Mouse (Mus musculus) embryonic fibroblast, embryonic 13.5 days (primary cell): ENCODE results near the gene Zbtb34. TPM values are rescaled to one million over a fixed set of nuclear protein-coding genes. Genes with fewer than 3 reads are reported as not detected.

ENCODE experiments used
- H3K27ac ChIP-seq: 2 replicates; pipeline ENCODE4 v1.5.1; 2012; ENCODE audit warnings: low read length, control low read depth, inconsistent platforms; ENCODE audit not compliant: insufficient read depth
- H3K4me1 ChIP-seq: 2 replicates; pipeline ENCODE4 v1.6.1; 2011; ENCODE audit warnings: low read length; ENCODE audit not compliant: control insufficient read depth, insufficient read depth
- H3K4me3 ChIP-seq: 2 replicates; pipeline ENCODE4 v1.5.1; 2011; ENCODE audit warnings: mild to moderate bottlenecking, control low read depth, low read length; ENCODE audit not compliant: insufficient read depth
- CTCF ChIP-seq: IDR thresholded peaks from 2 replicates; pipeline ENCODE4 v1.5.1; 2011; ENCODE audit warnings: mild to moderate bottlenecking, control low read depth, low read length, moderate library complexity, borderline replicate concordance; ENCODE audit not compliant: insufficient read depth
- POLR2A ChIP-seq: IDR thresholded peaks from 2 replicates; pipeline ENCODE4 v1.6.1; 2011; ENCODE audit warnings: low read depth, mild to moderate bottlenecking, control low read depth, low read length, moderate library complexity
- polyA plus RNA-seq: library from polyadenylated mRNA; stranded (reverse); fragments of >200 nt; gene quantifications from 2 replicates; pipeline ENCODE4 v1.2.4, GENCODE M21; 2011; ENCODE audit warnings: low read depth; ENCODE audit not compliant: missing spikeins, insufficient read length

The Zbtb34 gene
- polyA plus RNA-seq: 9.7 and 11.0 TPM in 2 replicates

DNA sequence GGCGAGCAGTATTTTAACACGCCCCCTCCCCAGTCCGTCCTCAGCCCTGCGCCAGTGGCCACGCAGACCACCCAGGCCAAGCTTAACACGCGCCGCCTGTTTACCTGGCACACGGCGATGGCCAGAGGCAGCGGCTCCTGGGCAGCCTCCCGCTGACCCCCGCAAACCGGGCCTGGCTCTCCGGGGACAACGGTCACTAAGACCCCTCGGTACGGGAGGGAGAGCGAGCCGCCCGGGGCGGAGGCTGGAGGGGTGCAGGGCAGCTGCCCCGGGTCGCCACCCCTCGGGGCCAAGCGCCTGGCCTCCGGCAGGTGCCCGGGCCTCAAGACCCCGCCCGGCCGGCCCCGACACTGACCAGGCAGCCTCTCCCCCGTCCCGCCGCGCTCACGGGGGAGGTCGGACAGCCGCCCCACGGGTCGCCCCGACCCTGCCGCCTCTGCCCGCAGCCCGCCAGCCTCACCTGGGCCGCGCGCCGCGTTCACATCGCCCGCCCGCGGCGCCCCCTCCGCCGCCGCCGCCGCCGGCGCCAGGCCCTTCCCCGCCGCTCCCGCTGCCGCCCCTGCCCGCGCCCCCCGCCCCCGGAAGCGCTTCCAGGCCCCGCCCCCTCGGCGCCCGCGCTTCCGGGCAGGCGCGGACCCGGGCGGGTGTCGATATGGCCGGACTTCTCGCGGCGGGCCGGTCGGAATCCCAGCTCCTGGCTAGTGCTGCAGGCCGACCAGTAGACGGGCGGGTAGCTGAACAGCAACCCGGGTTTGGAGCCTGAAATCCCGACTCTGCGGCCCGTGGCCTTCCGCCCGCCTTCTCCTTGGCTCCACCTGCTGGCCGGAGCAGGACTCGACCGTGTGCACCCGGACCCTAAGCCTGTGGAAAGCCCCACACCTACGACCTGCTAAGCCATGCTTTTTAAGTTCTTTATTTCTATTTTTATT, at the start of gene Zbtb34:
Gene Zbtb34, minus strand, starts transcription at position 554 of the 929 bp plus-strand sequence.
- Histone ChIP-seq H3K4me1 (peaks cover 8% of the 10 kb centered on the region; the same call in 1 of the 2 replicates), H3K27ac (peak within 1 kb of the TSS; percentile 48), H3K4me3 (peak within 1 kb of the TSS; percentile 99)
- peak; percentile 79 for TF ChIP-seq CTCF
- peak; percentile 80 for TF ChIP-seq POLR2A

DNA sequence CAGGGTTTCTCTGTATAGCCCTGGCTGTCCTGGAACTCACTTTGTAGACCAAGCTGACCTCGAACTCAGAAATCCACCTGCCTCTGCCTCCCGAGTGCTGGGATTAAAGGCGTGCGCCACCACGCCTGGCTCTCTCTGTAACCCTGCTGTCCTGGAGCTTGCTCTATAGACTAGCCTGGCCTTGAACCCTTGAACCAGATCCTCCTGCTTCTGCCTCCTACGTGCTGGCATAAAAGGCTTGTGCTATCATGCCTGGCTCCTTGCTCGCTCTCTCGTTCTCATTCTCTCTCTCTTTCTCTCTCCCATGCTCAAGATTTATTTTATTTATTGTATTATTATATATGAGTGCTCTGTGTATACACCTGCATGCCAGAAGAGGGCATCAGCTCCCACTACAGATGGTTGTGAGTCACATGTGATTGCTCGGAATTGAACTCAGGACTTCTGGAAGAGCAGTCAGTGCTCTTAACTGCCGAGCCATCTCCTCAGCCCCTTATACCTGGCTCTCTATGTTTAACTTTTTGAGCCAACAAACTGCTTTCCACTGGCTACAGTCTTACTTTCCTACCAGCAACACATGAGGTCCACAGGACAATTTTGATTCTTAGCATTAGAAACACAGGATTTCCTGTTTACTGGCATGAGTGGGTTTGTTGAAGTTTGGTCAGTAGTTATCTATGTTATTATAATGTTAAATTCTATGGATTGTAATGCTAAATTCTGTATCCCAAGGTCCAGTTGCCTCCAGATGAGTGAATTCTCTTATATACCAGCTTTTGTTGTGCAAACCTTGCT, 47.0 kb upstream of the Zbtb34 start:
- Histone ChIP-seq H3K27ac (no peak overlapping the region), H3K4me1 (no peaks in the 10 kb centered on the region), H3K4me3 (no peak overlapping the region)
- no peak for TF ChIP-seq POLR2A
- TF ChIP-seq CTCF: no peak

DNA sequence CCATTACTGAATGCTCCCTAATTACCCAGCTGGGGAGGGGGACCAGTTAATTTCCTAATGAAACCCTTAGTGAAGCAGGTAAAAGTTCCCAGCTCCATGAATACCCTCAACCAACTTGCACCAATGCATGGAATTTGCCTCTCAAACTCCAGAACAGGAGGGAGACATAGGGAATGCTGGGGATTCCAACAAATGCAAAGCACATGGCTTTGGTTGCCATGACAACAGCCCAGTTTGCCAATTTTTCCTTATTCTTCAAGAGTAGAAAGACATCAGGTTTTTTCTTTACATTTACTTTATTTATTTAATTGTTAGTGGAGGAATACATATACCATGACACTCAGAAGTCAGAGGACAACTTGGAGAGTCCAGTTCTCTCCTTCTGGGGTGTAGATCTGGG, 44.8 kb upstream of the Zbtb34 start:
- no peak overlapping the region for H3K4me3 ChIP-seq
- TF ChIP-seq CTCF: no peak
- no peak for TF ChIP-seq POLR2A
- H3K4me1 ChIP-seq: no peaks in the 10 kb centered on the region
- H3K27ac ChIP-seq: no peak overlapping the region

DNA sequence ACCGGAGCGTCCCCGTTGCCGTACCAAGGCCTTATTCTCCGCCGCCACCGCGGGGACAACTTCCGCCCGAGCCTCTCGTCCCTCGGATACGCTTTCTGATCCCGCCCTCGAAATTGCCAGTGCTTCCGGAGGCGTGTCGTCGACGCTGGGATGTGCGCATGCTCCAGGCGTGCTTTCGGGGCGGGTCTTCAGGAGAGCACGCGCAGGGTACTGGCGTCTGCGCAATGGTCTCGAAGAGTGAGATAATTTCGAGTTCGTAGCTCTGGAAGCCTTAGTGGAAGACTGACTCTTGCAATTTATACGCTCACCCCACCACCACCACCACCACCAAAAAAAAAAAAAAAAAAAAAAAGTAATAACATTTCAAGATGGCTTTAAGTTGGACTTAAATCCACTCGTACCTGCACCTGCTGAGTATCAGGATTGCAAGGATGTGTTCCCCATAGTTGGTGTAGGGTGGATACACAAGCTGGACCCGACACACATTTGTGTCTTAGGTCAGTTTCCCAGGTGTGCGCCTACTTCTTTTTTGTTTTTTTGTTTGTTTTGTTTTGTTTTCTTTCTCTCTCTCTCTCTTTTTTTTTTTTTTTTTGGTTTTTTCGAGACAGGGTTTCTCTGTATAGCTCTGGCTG, 37.5 kb upstream of the Zbtb34 start, which contains the start of gene Zbtb43:
Gene Zbtb43, minus strand, starts transcription at position 94 of the 632 bp plus-strand sequence.
- TF ChIP-seq POLR2A: peak; percentile 82
- no peak for TF ChIP-seq CTCF
- Histone ChIP-seq H3K4me1 (peaks cover 10% of the 10 kb centered on the region; the same call in 1 of the 2 replicates), H3K27ac (peak within 1 kb of the TSS; percentile 16; the same call in 1 of the 2 replicates)

DNA sequence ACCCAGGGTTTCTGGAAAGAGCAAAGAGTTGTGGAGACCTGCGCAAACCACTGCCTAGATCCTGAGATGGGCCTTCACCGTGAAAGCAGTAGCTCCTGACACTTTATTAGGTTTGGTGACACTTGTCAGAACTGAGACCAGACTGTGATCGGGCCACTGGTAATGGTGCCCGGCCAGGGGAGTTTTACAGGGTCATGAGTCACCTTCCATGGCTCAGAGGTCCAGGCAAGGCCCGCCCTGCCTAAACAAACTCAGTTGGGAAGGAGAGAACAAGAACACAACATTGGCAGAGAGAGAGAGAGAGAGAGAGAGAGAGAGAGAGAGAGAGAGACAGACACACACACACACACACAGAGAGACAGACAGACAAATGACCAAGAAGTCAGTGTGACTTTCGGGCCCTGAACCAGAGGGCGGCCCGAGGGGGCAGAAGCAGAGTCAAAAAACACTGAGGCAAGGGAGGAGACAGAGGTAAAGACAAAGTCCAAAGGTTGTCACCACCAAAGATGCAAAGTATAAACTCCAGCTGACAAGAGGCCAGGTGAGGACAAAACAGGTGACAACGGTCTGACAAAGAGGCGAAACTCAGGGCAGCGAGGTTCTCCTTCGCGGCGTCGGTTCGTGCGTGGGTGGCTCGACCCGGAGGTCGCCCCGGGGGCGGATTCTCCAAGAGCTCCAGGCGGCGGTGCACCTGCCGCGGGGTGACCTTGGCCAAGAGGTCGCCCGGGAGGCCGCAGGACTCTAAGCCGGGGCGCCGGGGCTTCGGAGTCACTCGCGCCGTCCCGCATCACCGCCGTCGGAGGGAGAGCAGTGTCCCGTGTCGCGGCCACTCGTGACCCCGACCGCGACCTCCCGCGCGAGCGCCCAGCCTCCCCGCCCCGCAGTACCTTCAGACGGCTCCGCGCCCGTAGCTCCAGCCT, 36.7 kb upstream of the Zbtb34 start:
- TF ChIP-seq CTCF (no peak), POLR2A (no peak)
- peak overlapping the region; percentile 88 for H3K4me3 ChIP-seq
- peaks cover 10% of the 10 kb centered on the region; the same call in 1 of the 2 replicates for H3K4me1 ChIP-seq
- peak overlapping the region; percentile 16; the same call in 1 of the 2 replicates for H3K27ac ChIP-seq

More for the DNA sequence above, 37.5 kb upstream of the Zbtb34 start, which contains the start of gene Zbtb43:
- H3K4me3 ChIP-seq: peak within 1 kb of the TSS; percentile 88

DNA sequence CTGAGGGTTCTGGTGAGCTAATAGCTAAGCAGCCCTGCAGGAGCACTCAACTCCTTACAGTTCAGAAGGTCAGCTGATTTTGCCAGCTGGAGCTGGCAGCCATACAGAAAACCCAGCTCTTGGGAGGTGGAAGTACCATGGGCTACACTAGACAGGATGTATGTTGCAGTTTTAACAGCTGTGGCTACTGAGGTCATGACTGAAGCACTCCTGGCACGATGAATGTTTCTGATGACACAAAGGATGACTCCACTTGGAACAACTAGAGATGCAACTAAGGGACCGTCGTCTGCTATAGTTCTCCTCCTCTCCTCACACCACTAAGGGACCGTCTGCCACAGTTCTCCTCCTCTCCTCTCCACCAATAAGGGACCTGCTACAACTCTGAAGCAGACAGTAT, 34.8 kb upstream of the Zbtb34 start:
- Histone ChIP-seq H3K4me1 (peaks cover 10% of the 10 kb centered on the region; the same call in 1 of the 2 replicates), H3K27ac (no peak overlapping the region; the same call in 1 of the 2 replicates), H3K4me3 (no peak overlapping the region)
- TF ChIP-seq POLR2A: no peak
- no peak for TF ChIP-seq CTCF

DNA sequence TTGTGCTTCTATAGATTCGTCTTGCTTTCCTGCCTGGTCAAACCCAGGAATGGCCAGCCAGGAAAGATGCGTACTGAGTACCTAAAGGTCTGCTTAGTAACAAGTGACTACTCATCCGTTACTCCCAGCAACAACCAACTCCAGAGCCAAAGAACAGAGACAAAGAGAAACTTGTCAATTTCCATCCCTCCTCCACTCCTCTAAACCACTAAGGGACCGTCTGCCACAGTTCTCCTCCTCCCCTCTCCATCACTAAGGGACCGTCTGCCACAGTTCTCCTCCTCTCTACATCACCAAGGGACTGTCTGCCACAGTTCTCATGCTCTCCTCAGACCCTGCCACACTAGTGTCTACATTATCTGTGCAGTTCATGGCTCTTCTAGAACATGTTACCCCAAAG, 34.1 kb upstream of the Zbtb34 start:
- TF ChIP-seq POLR2A (no peak), CTCF (no peak)
- H3K4me3 ChIP-seq: no peak overlapping the region
- peaks cover 10% of the 10 kb centered on the region; the same call in 1 of the 2 replicates for H3K4me1 ChIP-seq
- H3K27ac ChIP-seq: peak overlapping the region; percentile 16; the same call in 1 of the 2 replicates

DNA sequence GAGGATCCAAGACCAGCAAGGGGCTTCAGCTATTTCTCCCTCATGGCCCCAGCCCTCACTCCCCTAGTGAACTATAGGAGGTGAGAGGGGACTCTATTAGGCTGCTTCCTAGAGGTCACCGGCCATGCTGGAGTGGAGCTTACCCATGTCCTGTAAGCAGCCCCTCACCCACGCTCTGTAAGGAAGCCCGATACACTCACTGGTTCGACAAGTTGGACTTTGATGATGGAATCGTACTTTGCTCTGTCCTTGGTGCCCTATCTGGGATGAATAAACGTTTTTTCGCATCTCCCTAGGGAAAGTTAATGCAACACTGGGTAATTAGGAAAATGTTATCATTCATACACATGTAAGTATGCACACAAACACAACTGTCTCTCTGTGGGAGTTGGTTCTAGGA, 30.9 kb upstream of the Zbtb34 start:
- Histone ChIP-seq H3K4me1 (peaks cover 10% of the 10 kb centered on the region; the same call in 1 of the 2 replicates), H3K27ac (no peak overlapping the region), H3K4me3 (no peak overlapping the region)
- no peak for TF ChIP-seq CTCF
- TF ChIP-seq POLR2A: no peak
